Mouse (Mus musculus): ENCODE measurements around the gene Lad1. TPM values are rescaled to one million over a fixed set of nuclear protein-coding genes. Genes with fewer than 3 reads are reported as not detected.
A peak's percentile ranks its signal among the peaks of the same experiment; 100 is the strongest.

Lad1 gene
- polyA plus RNA-seq, 1 experiment from 2014 or later, result 0.65 TPM

DNA sequence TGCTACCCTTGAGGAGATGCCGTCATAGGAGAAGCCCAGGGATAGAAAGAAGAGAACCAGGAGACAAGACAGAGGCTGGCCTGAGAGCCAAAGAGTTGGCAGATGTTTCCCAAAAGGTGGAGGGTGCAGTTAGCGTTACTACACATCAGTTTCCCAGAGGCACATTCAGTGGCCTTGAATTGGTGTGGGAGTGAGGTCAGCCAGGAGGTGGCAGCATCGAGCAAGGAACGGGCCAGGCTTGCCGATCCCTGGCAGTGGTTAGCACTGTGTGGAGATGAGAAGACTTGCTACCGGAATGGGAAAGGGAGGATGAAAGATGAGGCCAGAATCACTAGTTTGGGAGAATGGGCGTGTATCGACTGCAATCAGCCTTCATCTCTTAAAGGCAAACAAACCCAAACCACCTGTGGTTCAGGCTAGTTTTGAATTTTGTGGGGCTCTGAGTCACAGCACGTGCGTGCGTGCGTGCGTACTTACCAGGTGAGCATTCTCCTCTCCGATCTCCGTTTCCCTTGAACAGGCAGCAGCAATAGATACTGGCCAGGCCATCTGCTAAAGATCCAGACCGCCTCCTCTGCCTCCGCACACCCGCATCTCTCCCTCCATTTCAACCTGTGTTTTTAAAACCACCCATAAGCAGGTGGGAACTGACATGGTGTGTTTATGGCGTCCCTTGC lies 47.3 kb downstream of the Lad1 start:
- Histone ChIP-seq H3K36me3 (ENCODE audit: control insufficient read depth, insufficient read depth, low read length) (no peaks in the 10 kb centered on the region), H3K9me3 (ENCODE audit: control insufficient read depth, low read length) (no peaks in the 10 kb centered on the region), H3K4me3 (ENCODE audit: low read depth, low read length) (no peak overlapping the region), H3K4me2 (ENCODE audit: low read depth, low read length, severe bottlenecking) (no peak overlapping the region), H3K27ac (ENCODE audit: low read depth, low read length) (no peak overlapping the region), H3K4me1 (replicated peaks; ENCODE audit: control insufficient read depth, insufficient read depth, low read length) (no peaks in the 10 kb centered on the region), H3K9ac (ENCODE audit: low read length) (no peak overlapping the region), H3K27me3 (ENCODE audit: control insufficient read depth, insufficient read depth, low read length) (no peaks in the 10 kb centered on the region)
- DNase-seq (ENCODE audit: low spot score), result peak; percentile 90
- peak; percentile 58; the same call in 1 of the 2 replicates for ATAC-seq (replicated peaks; ENCODE audit: low FRiP score)
- 52% methylated on average over 19 of the region's 19 CpGs for WGBS

DNA sequence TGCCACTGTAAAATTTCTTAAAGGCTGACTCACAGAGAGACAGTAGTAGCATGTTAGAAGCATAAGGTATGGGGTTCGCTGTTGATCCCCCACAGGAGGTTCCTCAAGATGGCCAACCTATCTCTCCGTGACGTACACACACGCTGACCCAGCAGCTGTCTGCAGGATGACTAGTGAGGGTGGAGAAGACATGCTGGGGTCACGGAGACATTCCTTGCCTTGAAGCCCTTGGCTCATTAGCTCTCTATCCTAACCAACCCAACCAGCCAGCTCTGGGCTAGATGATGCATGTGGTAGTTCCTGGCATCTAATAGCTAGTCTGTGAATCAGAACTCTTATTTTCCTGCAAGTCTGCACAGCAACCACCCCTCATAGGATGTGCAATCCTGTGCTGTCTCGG lies 50.2 kb downstream of the Lad1 start:
- Histone ChIP-seq H3K4me2 (ENCODE audit: low read depth, low read length, severe bottlenecking) (no peak overlapping the region), H3K27me3 (ENCODE audit: control insufficient read depth, insufficient read depth, low read length) (no peaks in the 10 kb centered on the region)
- 88% methylated on average over 6 of the region's 6 CpGs for WGBS

GRCm38 (mm10) chr1:135872991-135873390 lies 54.6 kb downstream of the Lad1 start:
- no peak overlapping the region for H3K4me3 ChIP-seq (ENCODE audit: low read depth, low read length)
- no peaks in the 10 kb centered on the region for H3K36me3 ChIP-seq (ENCODE audit: control insufficient read depth, insufficient read depth, low read length)
- DNase-seq (ENCODE audit: low spot score) (no peak), ATAC-seq (replicated peaks; ENCODE audit: low FRiP score) (no peak)
- no peak overlapping the region for H3K4me2 ChIP-seq (ENCODE audit: low read depth, low read length, severe bottlenecking)
- no peaks in the 10 kb centered on the region for H3K9me3 ChIP-seq (ENCODE audit: control insufficient read depth, low read length)
- H3K27me3 ChIP-seq (ENCODE audit: control insufficient read depth, insufficient read depth, low read length), result no peaks in the 10 kb centered on the region
- H3K4me1 ChIP-seq (replicated peaks; ENCODE audit: control insufficient read depth, insufficient read depth, low read length), result no peaks in the 10 kb centered on the region
- no peak overlapping the region for H3K27ac ChIP-seq (ENCODE audit: low read depth, low read length)
- no peak overlapping the region for H3K9ac ChIP-seq (ENCODE audit: low read length)
- 87% methylated on average over 4 of the region's 4 CpGs for WGBS

More for the DNA sequence above, 50.2 kb downstream of the Lad1 start:
- Histone ChIP-seq H3K9me3 (ENCODE audit: control insufficient read depth, low read length) (no peaks in the 10 kb centered on the region), H3K4me1 (replicated peaks; ENCODE audit: control insufficient read depth, insufficient read depth, low read length) (no peaks in the 10 kb centered on the region), H3K36me3 (ENCODE audit: control insufficient read depth, insufficient read depth, low read length) (no peaks in the 10 kb centered on the region), H3K9ac (ENCODE audit: low read length) (no peak overlapping the region), H3K27ac (ENCODE audit: low read depth, low read length) (no peak overlapping the region), H3K4me3 (ENCODE audit: low read depth, low read length) (no peak overlapping the region)
- ATAC-seq (replicated peaks; ENCODE audit: low FRiP score) (no peak), DNase-seq (ENCODE audit: low spot score) (no peak)

DNA sequence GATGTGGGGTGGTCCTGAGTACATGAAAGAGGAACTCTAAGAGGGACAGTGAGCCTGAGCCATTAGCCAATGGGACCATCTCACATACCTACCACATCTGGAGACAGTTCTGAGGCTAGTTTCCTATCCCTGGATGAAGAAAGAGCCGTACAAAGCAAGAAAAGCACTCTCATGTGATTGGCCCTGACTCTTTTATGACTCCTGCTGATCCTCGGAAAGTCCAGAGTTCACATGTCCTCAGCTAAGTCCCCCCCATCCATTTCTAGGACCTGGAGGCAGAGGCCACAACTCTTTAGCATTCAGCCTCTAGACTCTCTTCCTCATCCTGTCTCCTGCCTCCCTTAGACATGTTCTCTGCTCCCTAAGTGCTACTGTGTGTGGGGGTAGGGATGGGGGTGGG lies 58.9 kb downstream of the Lad1 start:
- Histone ChIP-seq H3K4me3 (ENCODE audit: low read depth, low read length) (no peak overlapping the region), H3K4me2 (ENCODE audit: low read depth, low read length, severe bottlenecking) (no peak overlapping the region), H3K9me3 (ENCODE audit: control insufficient read depth, low read length) (no peaks in the 10 kb centered on the region), H3K9ac (ENCODE audit: low read length) (no peak overlapping the region), H3K27me3 (ENCODE audit: control insufficient read depth, insufficient read depth, low read length) (no peaks in the 10 kb centered on the region), H3K36me3 (ENCODE audit: control insufficient read depth, insufficient read depth, low read length) (no peaks in the 10 kb centered on the region), H3K27ac (ENCODE audit: low read depth, low read length) (no peak overlapping the region), H3K4me1 (replicated peaks; ENCODE audit: control insufficient read depth, insufficient read depth, low read length) (no peaks in the 10 kb centered on the region)
- DNase-seq (ENCODE audit: low spot score), result no peak
- 64% methylated on average over 2 of the region's 2 CpGs for WGBS
- ATAC-seq (replicated peaks; ENCODE audit: low FRiP score), result no peak

DNA sequence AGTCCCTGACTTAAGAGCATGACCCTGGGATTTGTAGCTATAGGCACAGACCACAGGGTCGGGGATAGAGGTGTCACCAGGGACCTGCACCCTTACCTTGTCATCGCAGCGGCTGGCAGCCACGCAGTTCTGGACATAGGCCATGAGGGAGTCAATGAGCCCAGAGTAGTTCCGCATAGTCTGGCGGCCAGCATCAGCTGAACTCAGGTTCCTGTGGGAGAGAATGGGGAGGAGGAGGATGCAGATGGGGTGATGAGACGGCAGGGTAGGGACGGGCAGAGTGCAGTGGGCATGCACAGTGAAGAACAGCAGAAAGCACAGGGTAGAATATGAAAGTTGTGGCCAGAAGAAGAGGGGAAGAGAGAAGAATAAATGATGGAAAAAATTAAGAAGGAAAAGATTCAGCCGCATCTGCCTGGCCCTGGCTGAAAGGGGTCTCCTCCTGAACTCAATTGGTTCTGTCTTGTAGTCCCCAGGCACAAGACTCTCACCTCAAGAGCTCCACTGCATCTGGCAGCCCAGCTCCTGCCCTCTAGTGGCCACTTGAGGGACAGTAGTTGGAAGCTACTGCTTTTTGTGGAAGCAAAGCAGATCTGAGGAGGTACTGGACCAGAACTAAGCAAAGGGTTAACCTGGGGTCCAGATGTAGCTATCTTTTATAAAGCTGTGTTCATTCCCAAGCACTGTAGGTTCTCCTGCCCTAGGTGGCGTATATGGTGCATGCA lies 64.1 kb downstream of the Lad1 start:
- Histone ChIP-seq H3K36me3 (ENCODE audit: control insufficient read depth, insufficient read depth, low read length) (no peaks in the 10 kb centered on the region), H3K4me1 (replicated peaks; ENCODE audit: control insufficient read depth, insufficient read depth, low read length) (no peaks in the 10 kb centered on the region), H3K4me2 (ENCODE audit: low read depth, low read length, severe bottlenecking) (no peak overlapping the region), H3K9ac (ENCODE audit: low read length) (no peak overlapping the region), H3K9me3 (ENCODE audit: control insufficient read depth, low read length) (no peaks in the 10 kb centered on the region), H3K4me3 (ENCODE audit: low read depth, low read length) (no peak overlapping the region), H3K27me3 (ENCODE audit: control insufficient read depth, insufficient read depth, low read length) (no peaks in the 10 kb centered on the region), H3K27ac (ENCODE audit: low read depth, low read length) (no peak overlapping the region)
- DNase-seq (ENCODE audit: low spot score) (peak; percentile 77), ATAC-seq (replicated peaks; ENCODE audit: low FRiP score) (no peak)
- 74% methylated on average over 10 of the region's 10 CpGs for WGBS

Other genes with a start within 250 kb of the Lad1 start
- gene Nav1, start 211.3 kb upstream of the Lad1 start, polyA plus RNA-seq (2014; fragmentation: Nextera tagmentation; extraction: Ambion mirVana), result 23.4 and 26.9 TPM in 2 replicates
- gene Csrp1, start 98.5 kb upstream of the Lad1 start, polyA plus RNA-seq (2014; fragmentation: Nextera tagmentation; extraction: Ambion mirVana), result 37.1 and 39.1 TPM in 2 replicates
- 21.5 and 24.2 TPM in 2 replicates for gene Phlda3, start 52.5 kb upstream of the Lad1 start, polyA plus RNA-seq (2014; fragmentation: Nextera tagmentation; extraction: Ambion mirVana)
- 0.65 and 1.1 TPM in 2 replicates for gene Tnni1, start 39.2 kb upstream of the Lad1 start, polyA plus RNA-seq (2014; fragmentation: Nextera tagmentation; extraction: Ambion mirVana)
- gene Tnnt2, start 17.8 kb downstream of the Lad1 start, polyA plus RNA-seq (2014; fragmentation: Nextera tagmentation; extraction: Ambion mirVana), result 0.25 TPM in 1 of 2 replicates, not detected in the other
- gene Pkp1, start 100.6 kb downstream of the Lad1 start, polyA plus RNA-seq (2014; fragmentation: Nextera tagmentation; extraction: Ambion mirVana), result 0.11 TPM in 1 of 2 replicates, not detected in the other
- gene Igfn1, start 187.7 kb downstream of the Lad1 start, polyA plus RNA-seq (2014; fragmentation: Nextera tagmentation; extraction: Ambion mirVana), result not detected in 2 replicates
- gene Tmem9, start 189.6 kb downstream of the Lad1 start, polyA plus RNA-seq (2014; fragmentation: Nextera tagmentation; extraction: Ambion mirVana), result 89.4 and 98.3 TPM in 2 replicates
- not detected in 2 replicates for gene Ascl5, start 232.2 kb downstream of the Lad1 start, polyA plus RNA-seq (2014; fragmentation: Nextera tagmentation; extraction: Ambion mirVana)
- 0.20 and 0.36 TPM in 2 replicates for gene Cacna1s, start 234.2 kb downstream of the Lad1 start, polyA plus RNA-seq (2014; fragmentation: Nextera tagmentation; extraction: Ambion mirVana)

Data from forebrain, embryonic 11.5 days (tissue).